Mouse (Mus musculus) left cerebral cortex, adult 8-10 months (tissue): ENCODE measurements around the gene Dock2. TPM values are rescaled to one million over a fixed set of nuclear protein-coding genes. Genes with fewer than 3 reads are reported as not detected.
"Not testable (repeated sequence)": the region's sequence is repeated elsewhere in the genome, so short reads cannot be mapped to it uniquely, and the experiment has no call there.

Source experiments
- DNase-seq, 2 experiments: peaks; one replicate each; pipeline ENCODE4 v3.0.0; 2022; ENCODE audit warnings: low spot score in 2 of 2
- total RNA-seq, 4 experiments: library from RNA; stranded (reverse); gene quantifications; 2 replicates each; pipeline ENCODE4 v1.2.4; 2022

Dock2 gene
- total RNA-seq, 4 experiments from 2014 or later: 3.3 to 8.6 (median 5.4) TPM

GRCm38 (mm10) chr11:34291304-34291703, 492.4 kb downstream of the Dock2 start:
- DNase-seq: no peak

DNA sequence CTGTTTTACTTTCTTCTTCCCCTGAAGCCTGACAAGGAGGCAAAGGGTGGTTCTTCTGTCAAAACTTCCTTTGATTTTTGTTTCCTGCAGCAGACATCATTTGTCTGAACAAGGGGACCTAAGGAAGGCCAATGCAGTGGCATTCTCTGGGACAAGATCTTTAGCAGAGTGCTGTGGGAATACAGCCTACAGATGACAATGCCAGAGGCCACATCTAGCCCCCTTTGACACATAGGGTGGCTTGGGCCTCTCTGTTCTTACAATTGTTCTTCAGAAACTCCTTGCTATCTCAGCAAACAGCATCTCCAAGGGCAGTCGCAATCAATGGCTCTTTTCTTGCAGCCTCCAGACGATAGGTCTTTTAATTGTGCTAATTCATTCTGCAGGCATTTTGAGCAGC, 493.0 kb downstream of the Dock2 start:
- no peak for DNase-seq

DNA sequence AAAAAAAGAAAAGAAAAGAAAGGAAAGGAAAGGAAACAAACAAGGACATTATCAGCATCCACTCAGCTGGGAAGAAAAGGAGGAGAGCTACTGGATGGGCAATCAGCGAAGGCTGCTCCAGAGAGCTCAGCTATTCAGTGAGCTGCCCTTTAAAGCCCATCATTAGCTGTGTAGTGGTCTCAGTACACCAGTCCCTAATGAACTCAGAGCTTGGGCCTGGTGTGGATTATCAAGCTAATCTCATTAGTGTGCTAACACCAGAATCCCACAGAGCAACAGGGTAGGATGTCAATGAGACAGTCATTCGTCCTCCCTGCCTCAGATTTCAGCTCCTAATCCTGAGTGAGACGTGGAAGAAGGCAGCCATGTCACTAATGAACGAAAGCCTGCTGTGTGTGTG, 493.4 kb downstream of the Dock2 start:
- DNase-seq: no peak

DNA sequence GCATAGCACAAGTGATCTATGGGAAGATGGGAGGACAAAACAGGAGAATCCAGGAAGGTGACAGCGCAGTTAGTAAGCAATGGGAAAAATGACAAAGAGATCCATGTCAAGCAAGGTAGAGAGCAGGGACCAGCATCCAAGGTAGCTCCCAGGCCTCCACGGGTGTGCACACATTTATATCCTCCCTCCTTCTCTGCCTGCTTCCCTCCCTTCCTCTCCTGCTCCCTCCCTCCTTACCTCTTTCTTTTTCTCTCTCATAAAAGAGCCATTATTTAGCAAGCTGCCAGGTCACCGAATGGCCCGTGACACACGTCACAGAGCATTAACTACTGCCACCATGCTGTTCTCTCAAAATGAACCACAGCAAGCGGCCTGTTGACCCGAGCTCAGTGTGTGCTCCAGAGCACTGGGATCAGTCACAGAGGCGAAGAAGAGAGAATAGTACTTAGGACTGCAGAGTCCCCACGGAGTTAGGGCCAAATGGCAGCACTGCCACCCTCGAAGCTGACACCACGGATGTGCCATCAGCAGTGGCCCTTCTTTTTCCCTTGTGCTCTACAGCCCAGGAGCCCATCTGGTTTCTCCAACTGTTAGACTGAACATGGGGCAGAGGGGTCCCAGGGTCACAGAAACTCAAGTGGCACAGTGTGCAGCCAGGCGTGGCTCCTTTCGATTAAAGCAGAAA, 499.4 kb downstream of the Dock2 start:
- DNase-seq: no peak

- DNase-seq: no peak
Observed at GRCm38 (mm10) chr11:34277047-34277445, 506.6 kb downstream of the Dock2 start.

DNA sequence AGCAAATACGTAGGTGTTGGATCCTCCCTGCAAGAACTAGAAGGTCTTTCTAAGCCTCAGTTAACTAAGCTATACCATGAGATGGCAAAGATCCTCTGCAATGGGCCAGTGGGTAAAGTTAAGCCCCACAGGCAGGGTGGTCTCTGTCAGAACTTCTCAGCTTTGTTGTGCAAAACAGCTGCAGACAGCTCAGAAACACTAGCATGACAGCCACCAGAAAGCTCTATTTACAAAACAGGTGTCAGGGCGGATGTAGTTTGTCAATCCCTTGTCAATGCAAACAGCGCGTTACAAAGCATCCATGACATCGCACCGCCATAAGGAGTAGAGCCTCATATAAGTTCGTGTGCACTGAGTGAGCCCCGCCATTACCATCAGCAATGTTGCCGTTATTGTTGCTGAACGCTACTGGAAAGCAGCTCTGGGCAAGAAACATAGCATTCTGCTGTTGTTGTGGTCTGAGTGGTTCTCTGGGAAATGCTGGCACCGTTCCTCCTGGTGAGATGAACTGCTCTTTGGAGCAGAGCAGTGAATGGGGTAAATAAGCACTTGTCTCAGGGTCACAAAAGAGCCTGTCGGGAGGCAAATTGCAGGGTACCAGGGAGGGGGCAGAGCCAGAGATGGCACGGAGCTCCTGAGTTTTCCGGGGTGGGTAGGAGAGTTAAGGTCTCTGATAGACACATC, 507.2 kb downstream of the Dock2 start:
- DNase-seq: no peak

DNA sequence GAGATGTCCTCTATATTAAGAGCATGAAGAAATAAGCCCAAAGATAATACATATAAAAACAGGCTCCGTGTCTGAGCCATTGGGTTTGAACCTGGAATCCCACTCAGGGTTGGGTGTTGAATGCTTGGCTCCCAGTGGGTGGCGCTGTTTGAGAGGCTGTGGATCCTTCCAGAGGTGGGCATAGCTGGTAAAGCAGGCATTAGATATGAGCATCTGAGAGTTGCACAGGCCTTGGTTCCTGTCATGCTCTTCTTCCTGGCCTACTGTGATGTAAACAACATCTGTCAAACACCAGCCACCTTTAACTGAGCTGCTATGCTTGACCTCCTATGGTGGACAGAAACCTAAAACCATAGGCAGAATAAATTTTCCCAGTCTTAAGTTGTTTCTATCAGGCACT, 507.8 kb downstream of the Dock2 start:
- DNase-seq: no peak

- DNase-seq: no peak
Observed at GRCm38 (mm10) chr11:34272016-34272415, 511.7 kb downstream of the Dock2 start.

GRCm38 (mm10) chr11:34264099-34264498, 519.6 kb downstream of the Dock2 start:
- DNase-seq: no peak

DNA sequence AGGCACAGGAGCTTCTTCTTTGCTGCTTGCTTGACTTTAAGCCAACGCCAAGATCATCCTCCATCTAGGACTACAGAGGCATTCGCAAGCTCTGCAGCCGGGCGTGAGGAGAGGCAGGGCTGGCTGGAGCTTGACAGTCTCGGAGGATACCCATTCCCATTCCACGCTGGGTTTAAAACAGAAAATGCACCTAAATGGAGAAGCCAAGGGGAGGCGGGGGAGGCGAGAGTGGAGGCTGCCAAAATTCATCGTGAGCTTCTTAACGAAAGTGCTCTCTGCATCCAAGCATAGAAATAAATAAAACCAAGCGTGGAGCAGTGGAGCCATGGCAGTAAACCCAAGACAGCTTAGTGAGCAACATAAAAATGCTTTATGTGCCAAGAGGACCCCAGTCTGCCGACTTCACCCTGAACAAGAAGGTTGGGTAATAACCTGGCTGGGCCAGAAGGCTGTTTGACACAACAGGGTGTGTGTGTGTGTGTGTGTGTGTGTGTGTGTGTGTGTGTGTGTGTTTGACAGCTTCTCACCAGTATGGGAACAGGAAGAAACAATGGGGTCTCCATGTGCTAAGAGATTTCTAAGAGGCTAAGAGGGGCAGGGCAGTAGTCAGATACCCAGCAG, 524.7 kb downstream of the Dock2 start:
- peak in 1 of 2 experiments; percentile 59 for DNase-seq

DNA sequence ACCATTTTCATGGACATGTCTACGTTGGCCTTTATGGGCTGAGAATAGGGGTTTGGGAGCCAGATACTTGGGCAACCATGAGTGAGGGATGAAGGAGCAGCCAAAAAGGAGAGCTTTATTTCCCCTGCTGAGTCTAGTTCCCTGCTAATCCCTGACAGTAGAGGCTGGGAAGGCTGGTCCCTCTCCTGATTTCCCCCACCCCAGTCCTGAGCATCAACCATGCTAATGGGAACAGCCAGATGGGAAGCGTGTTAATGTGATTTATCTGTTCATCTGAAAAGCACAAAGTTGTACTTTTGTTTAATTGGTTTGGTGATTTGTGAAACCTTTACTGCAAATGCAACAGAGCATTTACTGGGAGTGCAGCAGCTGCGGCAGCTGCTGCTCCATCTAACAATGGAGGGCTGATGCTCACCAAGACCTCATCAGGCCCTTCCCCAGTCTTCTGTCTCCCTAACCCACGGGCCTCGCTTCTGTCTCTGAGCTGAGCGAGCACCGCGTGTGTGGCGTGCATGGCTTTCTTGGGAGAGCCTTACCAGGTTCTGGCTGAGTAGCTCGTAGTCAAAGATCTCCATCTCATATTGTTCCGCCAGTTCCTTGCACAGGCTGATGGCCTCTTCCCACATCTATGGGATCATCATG, 526.0 kb downstream of the Dock2 start:
- DNase-seq: no peak

DNA sequence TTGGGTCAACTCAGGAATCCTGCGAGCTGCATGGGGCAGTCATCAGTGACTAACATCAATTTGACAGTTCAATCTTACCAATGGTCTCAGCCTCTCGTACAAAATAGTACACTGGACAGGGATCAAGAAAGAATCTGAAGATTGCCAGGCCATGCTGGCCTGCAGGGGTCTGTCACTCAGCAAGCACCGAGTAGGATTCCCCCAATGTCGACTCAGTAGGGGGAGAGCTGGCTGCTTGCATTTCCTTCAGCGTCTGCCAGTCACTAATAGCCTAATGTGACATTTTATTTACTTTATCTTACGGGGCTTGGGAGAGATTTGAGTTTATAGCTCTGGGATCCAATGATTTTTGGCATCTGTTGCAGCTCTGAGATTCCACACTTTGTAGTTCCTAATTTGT, 540.7 kb downstream of the Dock2 start:
- no peak for DNase-seq

GRCm38 (mm10) chr11:34240252-34240651, 543.4 kb downstream of the Dock2 start:
- DNase-seq: no peak

DNA sequence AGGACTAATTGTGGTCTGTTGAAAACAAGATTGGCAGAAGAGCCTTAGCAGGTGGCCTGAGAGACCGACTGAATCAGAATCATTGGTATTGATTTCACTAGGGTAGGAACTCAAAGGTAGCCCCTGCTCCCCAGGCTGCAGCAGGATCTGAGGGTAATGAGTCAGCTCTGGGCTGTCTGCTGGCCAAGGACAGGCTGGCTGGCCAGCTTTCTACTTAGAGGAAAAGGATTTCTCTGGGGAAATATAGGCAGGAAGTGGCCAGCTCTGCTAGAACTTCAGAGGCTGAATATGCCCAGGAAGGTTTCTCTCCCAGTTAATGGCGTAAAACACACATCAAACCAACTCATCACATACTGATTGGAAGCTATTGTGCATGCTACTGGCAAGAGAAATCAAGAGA, 544.0 kb downstream of the Dock2 start:
- DNase-seq: no peak

- DNase-seq: no peak
Observed at GRCm38 (mm10) chr11:34236885-34237284, 546.8 kb downstream of the Dock2 start.

DNA sequence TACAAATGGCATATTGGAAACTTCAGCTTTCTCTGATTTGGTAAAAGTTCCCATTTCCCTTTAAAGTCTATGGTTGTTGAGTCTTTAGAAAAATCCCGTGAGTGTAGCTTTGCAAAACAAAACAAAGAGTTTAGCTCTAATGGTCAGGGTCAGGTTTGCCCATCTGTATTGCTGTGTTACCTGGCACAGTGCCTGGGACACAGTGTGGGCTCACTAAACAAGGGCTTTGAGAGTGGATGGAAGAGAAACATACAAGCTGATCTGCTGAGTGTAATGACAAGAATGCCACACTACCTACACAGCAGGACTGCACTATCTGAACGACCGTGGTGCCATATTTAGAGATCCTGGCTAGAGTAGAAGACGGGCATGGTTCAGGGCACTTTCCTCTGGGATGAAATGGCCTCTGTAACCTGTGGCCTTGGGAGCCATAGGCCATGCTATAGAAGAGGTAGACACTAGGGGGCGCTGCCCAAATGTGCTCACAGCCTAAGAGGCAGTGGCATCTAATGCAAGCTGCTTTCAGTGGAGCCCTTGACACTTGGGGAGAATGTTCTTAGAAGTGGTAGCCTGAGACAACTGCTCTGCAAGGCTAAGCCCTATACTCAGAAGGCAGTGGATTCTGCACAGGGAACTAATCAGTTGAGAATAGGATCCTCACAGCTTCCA, 547.5 kb downstream of the Dock2 start:
- DNase-seq: no peak

DNA sequence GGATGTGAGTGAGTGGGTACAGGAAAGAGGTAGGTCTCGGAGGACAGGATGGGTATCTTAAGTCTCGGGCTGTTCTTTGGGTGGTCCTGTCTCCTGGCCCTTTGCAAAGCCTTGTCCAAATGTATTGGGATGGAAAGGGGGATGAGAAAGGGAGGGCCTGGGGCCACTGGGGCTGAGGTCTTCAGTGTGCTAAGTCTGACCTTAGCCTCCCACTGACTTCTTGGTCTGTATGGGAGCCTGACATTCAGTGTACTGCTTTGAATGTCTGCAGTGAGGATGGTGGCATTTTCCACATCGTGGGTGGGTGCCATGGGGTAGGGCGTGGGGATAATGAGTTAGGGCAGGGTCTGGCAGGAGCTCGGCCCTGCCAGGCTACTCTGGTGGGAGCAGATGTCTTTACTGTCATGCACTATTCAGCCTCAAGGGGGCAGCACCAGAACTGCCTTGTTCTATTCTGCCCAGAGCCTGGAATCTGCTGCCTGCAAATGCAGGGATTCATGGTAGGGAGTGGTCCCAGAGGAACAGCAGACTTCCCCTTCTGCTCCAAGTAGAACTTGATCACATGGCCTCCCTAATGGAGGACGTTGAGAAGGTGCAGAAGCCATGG, 554.8 kb downstream of the Dock2 start:
- DNase-seq: peak in 1 of 2 experiments; percentile 63

DNA sequence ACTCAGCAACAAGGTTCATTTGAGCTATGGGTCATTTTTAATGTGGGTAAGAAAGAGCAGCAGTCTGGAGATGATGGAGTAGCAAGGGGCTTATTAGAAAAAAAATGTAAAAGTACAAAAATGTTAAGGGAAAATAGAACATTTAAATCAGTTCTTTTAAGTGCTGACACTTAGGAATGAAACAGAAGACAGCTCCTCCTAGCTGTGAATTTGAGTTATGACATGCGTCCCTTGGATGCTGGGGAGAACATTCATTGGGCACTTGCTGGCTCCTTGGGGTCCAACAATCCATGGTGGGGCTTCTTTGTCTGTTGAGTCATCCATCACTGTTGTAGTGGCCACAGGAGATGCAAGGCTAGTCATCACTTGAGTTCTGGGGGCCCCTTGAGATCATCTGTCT, 556.5 kb downstream of the Dock2 start:
- no peak for DNase-seq

DNA sequence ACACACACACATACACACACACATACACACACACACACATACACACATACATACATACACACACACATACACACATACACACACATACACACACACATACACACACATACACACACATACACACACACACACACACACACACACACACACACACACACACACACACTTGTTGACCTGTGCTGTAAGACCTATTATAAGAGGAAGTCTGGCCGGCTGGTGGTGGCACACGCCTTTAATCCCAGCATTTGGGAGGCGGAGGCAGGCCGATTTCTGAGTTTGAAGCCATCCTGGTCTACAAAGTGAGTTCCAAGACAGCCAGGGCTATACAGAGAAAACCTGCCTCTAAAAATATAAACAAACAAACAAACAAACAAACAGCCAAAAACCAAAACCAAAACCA, 563.1 kb downstream of the Dock2 start:
- not testable (repeated sequence) for DNase-seq

- peak; percentile 33 to 44 for DNase-seq
Observed at GRCm38 (mm10) chr11:34212853-34213252, 570.8 kb downstream of the Dock2 start.

GRCm38 (mm10) chr11:34207989-34208388, 575.7 kb downstream of the Dock2 start, which contains the start of gene Foxi1:
TSS of gene Foxi1 (minus strand) at chr11:34208089.
- no peak for DNase-seq
